Mouse (Mus musculus) spleen, adult 2 months (tissue): ENCODE measurements around the gene Speer4d.
"Not testable (repeated sequence)": the region's sequence is repeated elsewhere in the genome, so short reads cannot be mapped to it uniquely, and the experiment has no call there.

Source experiments
- CTCF ChIP-seq: fragments of 200-500 bp; IDR thresholded peaks from 2 replicates; pipeline ENCODE4 v1.5.1; 2011; ENCODE audit warnings: mild to moderate bottlenecking, inconsistent platforms; ENCODE audit not compliant: insufficient read depth, insufficient read length, insufficient replicate concordance; ENCODE audit errors: extremely low read depth
- POLR2A ChIP-seq: fragments of 200-500 bp; IDR thresholded peaks from 2 replicates; pipeline ENCODE4 v1.6.1; 2011; ENCODE audit warnings: low read depth, low read length, inconsistent platforms

- not testable (repeated sequence) for TF ChIP-seq CTCF, POLR2A
These were observed 11.2 kb downstream of the Speer4d start for GRCm38 (mm10) chr5:15630068-15630467.
